Mouse (Mus musculus): ENCODE data around the gene Thsd4. TPM values are rescaled to one million over a fixed set of nuclear protein-coding genes. Genes with fewer than 3 reads are reported as not detected.
"Not testable (repeated sequence)": the region's sequence is repeated elsewhere in the genome, so short reads cannot be mapped to it uniquely, and the experiment has no call there.

Thsd4 gene
- polyA plus RNA-seq, 1 experiment from 2014 or later, result 13.6 TPM

DNA sequence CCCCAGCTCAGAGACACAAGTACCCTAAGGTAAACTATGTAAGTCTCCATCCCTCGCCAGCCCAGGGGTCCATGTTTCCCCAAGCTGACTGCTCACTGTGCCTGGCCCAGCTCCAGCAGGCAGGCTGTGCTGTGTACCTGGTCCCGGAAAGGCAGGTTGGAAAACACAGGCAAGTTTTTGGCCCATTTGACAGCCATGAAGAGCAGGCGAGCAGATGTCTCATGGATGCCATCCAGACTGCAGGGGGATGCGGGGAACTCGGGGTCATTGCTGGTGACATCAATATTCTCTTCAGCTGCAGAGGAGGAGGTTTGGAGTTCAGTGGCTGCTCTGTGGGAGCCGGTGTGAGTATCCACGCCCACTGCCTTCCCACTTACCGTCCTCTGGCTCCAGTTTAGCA lies 573.6 kb downstream of the Thsd4 start:
- WGBS, result 74% methylated on average over 8 of the region's 8 CpGs
- no peak for ATAC-seq (ENCODE audit: insufficient number of reproducible peaks, insufficient read depth, low FRiP score, low TSS enrichment, low read depth)
- no peak overlapping the region for H3K9ac ChIP-seq

DNA sequence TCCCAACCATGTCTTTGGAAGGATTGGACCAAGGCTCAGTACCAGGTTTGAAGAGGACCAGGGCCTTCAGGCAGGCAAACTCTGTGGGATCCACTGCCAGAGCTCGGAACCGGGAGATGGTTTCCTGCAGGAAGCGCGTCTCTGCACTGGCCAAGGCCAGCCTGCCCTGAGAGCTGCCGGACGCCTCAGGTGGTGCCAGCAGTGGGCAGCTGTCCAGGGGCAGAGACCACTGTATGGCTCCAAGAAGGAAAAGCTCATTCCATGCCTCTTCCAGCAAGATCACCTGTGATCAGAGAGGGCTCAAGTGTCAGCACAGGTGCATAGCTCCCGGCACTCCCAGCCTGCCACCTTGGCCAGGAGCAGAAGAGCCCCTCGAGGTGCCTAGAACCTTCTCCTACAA lies 574.6 kb downstream of the Thsd4 start:
- Histone ChIP-seq H3K4me3 (no peak overlapping the region), H3K4me2 (no peak overlapping the region), H3K9me3 (no peaks in the 10 kb centered on the region), H3K27ac (no peak overlapping the region), H3K4me1 (peaks cover 2% of the 10 kb centered on the region; the same call in 1 of the 2 replicates), H3K27me3 (no peaks in the 10 kb centered on the region), H3K9ac (no peak overlapping the region), H3K36me3 (no peaks in the 10 kb centered on the region)
- 89% methylated on average over 8 of the region's 8 CpGs for WGBS
- ATAC-seq (ENCODE audit: insufficient number of reproducible peaks, insufficient read depth, low FRiP score, low TSS enrichment, low read depth), result no peak

More for the DNA sequence above, 573.6 kb downstream of the Thsd4 start:
- no peaks in the 10 kb centered on the region for H3K36me3 ChIP-seq
- no peak overlapping the region for H3K4me3 ChIP-seq
- H3K27ac ChIP-seq, result no peak overlapping the region
- no peaks in the 10 kb centered on the region for H3K27me3 ChIP-seq
- H3K4me1 ChIP-seq, result peaks cover 2% of the 10 kb centered on the region; the same call in 1 of the 2 replicates
- H3K4me2 ChIP-seq, result no peak overlapping the region
- no peaks in the 10 kb centered on the region for H3K9me3 ChIP-seq

DNA sequence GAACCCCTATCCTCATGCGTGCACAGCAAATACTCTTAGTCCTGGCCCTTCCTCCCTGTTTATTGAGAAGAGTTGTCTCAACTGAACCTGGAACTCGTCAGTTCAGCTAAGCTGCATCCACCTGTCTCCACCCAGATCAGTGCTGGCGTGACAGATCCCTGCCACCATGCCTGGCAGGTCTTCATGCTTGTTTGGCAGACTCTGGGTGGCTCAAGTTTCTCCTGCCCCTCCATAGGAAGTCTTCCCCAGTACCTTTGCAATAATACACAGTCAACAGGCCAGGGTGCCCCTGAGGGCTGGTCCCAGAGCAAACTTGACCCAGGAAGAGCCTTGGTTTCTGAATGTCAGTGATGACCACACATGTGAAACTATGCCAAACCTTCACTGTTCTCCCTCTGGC lies 576.6 kb downstream of the Thsd4 start:
- Histone ChIP-seq H3K4me3 (no peak overlapping the region), H3K4me1 (peaks cover 2% of the 10 kb centered on the region; the same call in 1 of the 2 replicates), H3K4me2 (no peak overlapping the region), H3K36me3 (no peaks in the 10 kb centered on the region), H3K27me3 (no peaks in the 10 kb centered on the region), H3K27ac (no peak overlapping the region), H3K9me3 (no peaks in the 10 kb centered on the region), H3K9ac (no peak overlapping the region)
- WGBS, result 59% methylated on average over 3 of the region's 3 CpGs
- ATAC-seq (ENCODE audit: insufficient number of reproducible peaks, insufficient read depth, low FRiP score, low TSS enrichment, low read depth), result no peak

DNA sequence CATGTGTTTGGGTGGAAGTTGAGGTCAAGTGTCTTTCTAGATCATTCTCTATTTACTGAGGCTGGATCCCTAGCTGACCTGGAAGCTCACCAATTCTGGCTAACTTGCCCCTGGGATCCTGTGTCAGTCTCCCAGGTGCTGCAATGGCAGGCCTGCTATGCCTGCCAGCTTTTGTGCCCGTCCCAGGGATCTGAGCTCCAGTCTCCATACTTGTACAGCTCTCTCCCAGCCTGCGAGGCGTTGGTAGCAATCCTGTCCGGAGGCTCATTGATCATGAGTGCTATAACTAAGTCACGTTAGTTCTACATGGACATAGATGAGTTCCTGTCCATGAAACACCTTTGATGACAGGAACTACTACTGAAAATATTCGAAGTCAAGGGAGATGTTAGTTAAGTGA lies 578.0 kb downstream of the Thsd4 start:
- no peak overlapping the region for H3K9ac ChIP-seq
- H3K4me1 ChIP-seq, result peaks cover 2% of the 10 kb centered on the region; the same call in 1 of the 2 replicates
- H3K4me2 ChIP-seq, result no peak overlapping the region
- ATAC-seq (ENCODE audit: insufficient number of reproducible peaks, insufficient read depth, low FRiP score, low TSS enrichment, low read depth), result no peak
- WGBS, result 86% methylated on average over 6 of the region's 6 CpGs
- no peak overlapping the region for H3K27ac ChIP-seq
- no peaks in the 10 kb centered on the region for H3K9me3 ChIP-seq
- no peaks in the 10 kb centered on the region for H3K27me3 ChIP-seq
- no peaks in the 10 kb centered on the region for H3K36me3 ChIP-seq
- no peak overlapping the region for H3K4me3 ChIP-seq

DNA sequence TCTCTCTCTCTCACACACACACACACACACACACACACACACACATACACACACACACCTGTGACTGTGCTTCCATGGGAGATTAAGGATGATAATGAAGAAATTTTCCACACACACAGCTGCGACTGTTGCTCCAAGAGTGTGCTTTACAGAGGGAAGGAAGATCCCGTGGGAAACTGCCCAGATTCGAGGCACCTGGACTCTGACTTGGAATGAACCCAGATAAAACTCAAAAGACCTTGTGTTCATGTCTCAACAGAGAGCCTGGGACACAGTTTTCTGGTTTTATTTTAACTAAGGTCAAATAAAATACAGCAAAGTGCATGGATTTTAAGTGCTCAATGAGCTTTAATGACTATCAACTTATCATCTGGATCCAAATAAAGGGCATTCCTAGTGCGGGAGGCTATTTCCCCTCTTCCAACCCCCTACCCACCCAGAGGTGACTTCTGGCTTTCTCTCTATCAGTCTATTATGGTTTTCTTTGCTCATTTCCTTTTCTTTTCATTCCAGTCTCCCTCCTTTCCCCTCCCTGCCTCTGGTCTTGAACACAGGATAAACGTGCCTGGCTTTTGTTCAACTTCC lies 579.3 kb downstream of the Thsd4 start:
- Histone ChIP-seq H3K27me3 (no peaks in the 10 kb centered on the region), H3K4me1 (peaks cover 2% of the 10 kb centered on the region; the same call in 1 of the 2 replicates), H3K9ac (no peak overlapping the region), H3K4me2 (no peak overlapping the region), H3K36me3 (no peaks in the 10 kb centered on the region), H3K9me3 (no peaks in the 10 kb centered on the region), H3K27ac (no peak overlapping the region), H3K4me3 (no peak overlapping the region)
- WGBS, result 52% methylated on average over 5 of the region's 5 CpGs
- ATAC-seq (ENCODE audit: insufficient number of reproducible peaks, insufficient read depth, low FRiP score, low TSS enrichment, low read depth), result no peak

DNA sequence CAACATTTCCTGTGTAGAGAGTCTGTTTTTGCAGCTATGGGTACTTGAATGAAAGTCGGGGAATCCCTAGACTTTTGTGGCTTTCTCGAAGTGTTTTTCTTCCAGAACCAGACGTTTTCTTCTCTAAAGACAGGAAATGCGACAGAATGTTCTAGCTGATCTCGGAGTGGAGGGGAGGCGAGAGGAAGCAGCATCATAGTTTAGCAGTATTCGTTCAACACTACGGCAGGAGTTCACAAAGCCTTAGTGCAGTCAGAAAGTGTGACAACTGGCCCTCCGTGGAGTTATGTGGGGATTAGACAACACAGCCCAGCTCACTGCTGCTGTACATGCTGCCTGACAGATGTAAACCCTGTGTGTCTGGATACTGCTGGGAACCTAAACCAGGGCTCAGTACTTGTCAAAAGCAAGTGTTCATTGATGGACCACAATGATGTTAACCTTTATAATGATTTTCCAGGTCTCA lies 579.9 kb downstream of the Thsd4 start:
- no peaks in the 10 kb centered on the region for H3K27me3 ChIP-seq
- H3K4me2 ChIP-seq, result no peak overlapping the region
- peaks cover 2% of the 10 kb centered on the region; the same call in 1 of the 2 replicates for H3K4me1 ChIP-seq
- ATAC-seq (ENCODE audit: insufficient number of reproducible peaks, insufficient read depth, low FRiP score, low TSS enrichment, low read depth), result no peak
- no peak overlapping the region for H3K9ac ChIP-seq
- H3K4me3 ChIP-seq, result no peak overlapping the region
- 55% methylated on average over 9 of the region's 9 CpGs for WGBS
- no peaks in the 10 kb centered on the region for H3K9me3 ChIP-seq
- no peaks in the 10 kb centered on the region for H3K36me3 ChIP-seq
- no peak overlapping the region for H3K27ac ChIP-seq

DNA sequence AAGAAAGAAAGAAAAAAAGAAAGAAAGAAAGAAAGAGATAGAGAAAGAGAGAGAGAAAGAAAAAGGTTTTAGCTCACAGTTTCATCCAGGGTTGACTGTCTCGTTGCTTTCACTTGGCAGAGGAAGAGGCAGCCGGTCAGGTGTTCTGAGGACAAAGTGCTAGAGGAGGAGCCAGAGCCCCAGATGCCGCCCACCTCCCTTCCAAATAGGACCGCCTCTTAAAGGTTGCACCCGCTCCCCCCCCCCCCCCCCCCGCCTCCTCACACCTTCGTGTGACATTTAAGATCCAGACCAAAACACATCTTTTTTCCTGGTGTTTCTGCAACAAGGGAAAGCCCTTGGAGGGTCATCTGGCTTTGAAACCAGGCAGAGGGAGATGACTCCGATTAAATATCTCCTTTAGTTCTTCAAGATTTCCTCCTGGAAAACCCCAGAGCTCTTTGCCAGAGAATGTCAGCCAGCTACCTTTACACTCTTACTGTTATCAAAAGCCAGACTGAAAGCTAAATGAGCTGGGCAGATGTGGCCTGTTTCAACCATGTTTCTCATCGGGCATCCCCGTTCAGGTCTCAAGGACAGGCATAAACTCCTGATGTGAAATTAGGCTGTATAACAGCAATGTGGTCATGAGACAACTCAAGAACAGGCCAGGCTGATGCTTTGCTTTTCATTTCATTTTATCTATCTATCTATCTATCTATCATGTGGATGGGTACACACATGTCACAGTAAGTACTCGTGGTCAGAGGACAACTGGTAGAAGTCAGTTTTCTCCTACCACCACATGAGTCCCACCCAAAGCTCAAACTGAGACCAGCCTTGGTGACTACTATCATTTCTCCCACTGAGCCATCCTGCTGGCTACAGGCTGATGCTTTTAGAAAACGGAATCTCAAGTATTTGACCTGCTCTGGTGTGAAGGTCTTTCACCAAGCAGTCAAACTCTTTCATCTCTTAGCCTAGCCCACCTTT lies 580.6 kb downstream of the Thsd4 start:
- Histone ChIP-seq H3K9ac (no peak overlapping the region), H3K36me3 (no peaks in the 10 kb centered on the region), H3K27ac (no peak overlapping the region), H3K9me3 (no peaks in the 10 kb centered on the region), H3K4me3 (no peak overlapping the region), H3K4me1 (peaks cover 2% of the 10 kb centered on the region; the same call in 1 of the 2 replicates), H3K27me3 (no peaks in the 10 kb centered on the region), H3K4me2 (no peak overlapping the region)
- WGBS, result 75% methylated on average over 9 of the region's 12 CpGs
- ATAC-seq (ENCODE audit: insufficient number of reproducible peaks, insufficient read depth, low FRiP score, low TSS enrichment, low read depth), result no peak

DNA sequence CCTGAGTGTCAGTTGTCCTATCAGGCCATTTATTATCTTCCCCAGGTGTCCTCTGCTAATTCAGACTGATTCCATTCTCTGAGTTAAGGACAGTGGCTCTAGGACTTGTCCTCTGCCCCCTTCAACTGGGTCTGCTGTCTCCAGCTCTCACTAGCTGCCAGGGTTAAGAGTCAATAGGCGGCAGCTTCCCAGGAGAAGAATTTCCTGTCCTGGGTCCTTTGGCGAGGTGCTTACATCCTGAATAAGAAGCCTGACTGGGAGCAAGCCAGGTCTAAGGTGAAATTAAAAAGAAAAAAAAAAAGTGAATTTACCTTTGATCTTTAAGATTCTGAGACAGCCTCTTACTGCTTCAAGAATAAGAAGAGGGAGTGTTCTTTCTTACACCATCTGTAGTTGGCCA lies 582.2 kb downstream of the Thsd4 start:
- Histone ChIP-seq H3K27me3 (no peaks in the 10 kb centered on the region), H3K4me3 (no peak overlapping the region), H3K9me3 (no peaks in the 10 kb centered on the region), H3K36me3 (no peaks in the 10 kb centered on the region), H3K4me2 (no peak overlapping the region), H3K4me1 (peaks cover 2% of the 10 kb centered on the region; the same call in 1 of the 2 replicates), H3K27ac (no peak overlapping the region), H3K9ac (no peak overlapping the region)
- 64% methylated on average over 2 of the region's 2 CpGs for WGBS
- no peak for ATAC-seq (ENCODE audit: insufficient number of reproducible peaks, insufficient read depth, low FRiP score, low TSS enrichment, low read depth)

DNA sequence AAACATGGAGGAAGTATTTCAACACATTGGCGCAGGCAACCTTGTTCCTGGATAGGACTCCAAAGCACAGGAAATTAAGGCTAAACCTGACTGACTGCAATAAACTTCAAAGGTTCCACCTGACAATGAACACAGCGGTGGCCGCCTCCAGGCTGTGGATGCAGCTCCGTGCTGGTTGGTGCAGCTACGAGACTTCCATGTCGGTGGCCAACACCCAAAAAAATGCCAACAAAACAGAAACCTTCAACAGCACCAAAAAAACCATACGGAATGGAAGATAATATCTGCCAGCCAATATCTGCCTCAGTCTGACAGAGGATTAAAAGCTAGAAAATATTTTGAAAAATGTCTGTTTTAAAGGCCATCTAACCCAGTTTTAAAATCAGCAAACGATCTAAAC lies 583.3 kb downstream of the Thsd4 start:
- Histone ChIP-seq H3K36me3 (no peaks in the 10 kb centered on the region), H3K4me2 (no peak overlapping the region), H3K27me3 (no peaks in the 10 kb centered on the region), H3K4me3 (no peak overlapping the region), H3K27ac (no peak overlapping the region), H3K9me3 (no peaks in the 10 kb centered on the region), H3K9ac (no peak overlapping the region), H3K4me1 (no peaks in the 10 kb centered on the region)
- ATAC-seq (ENCODE audit: insufficient number of reproducible peaks, insufficient read depth, low FRiP score, low TSS enrichment, low read depth), result no peak
- 80% methylated on average over 8 of the region's 8 CpGs for WGBS

DNA sequence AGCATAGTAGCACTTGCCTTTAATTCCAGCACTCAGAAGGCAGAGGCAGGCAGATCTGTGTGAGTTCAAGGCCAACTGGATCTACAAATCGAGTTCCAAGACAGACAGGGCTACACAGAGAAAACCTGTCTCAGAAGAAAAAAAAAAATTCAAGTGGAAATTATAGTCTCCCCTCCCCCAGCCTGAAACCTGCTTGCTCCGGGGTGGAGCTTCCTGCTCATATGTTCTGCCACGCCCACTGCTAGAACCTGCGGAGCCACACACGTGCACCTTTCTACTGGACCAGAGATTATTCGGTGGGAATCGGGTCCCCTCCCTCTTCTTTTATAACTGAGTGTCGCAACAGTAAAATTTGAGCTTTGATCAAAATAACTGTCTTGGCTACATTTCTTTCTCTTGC lies 586.0 kb downstream of the Thsd4 start:
- H3K9me3 ChIP-seq; H3K4me2 ChIP-seq; H3K27me3 ChIP-seq; ATAC-seq (ENCODE audit: insufficient number of reproducible peaks, insufficient read depth, low FRiP score, low TSS enrichment, low read depth); H3K4me1 ChIP-seq; H3K27ac ChIP-seq; H3K36me3 ChIP-seq; H3K9ac ChIP-seq; H3K4me3 ChIP-seq: not testable (repeated sequence)
- WGBS, result 79% methylated on average over 8 of the region's 8 CpGs

DNA sequence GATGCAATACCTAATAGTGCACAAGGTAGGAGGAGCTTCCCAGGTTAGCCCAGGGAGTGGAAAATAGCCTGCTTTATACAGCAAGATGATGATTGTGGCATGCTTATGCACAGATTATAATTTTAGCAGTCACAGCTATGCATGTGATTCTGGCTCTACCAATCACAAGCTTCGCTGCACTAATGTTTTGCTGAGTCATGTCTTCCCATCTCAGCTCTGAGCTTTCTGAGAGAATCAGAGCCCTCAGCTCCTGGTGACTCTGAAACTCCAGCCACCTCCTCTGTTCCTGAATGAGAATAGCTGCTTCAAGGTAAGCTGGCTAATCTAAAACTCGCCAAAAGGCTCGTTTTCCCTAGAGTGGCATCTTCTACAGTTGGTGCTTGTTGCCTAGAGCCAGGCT lies 591.6 kb downstream of the Thsd4 start:
- no peak for ATAC-seq (ENCODE audit: insufficient number of reproducible peaks, insufficient read depth, low FRiP score, low TSS enrichment, low read depth)
- Histone ChIP-seq H3K4me3 (no peak overlapping the region), H3K36me3 (peaks cover 14% of the 10 kb centered on the region; the same call in 1 of the 2 replicates), H3K27ac (no peak overlapping the region), H3K27me3 (no peaks in the 10 kb centered on the region), H3K4me2 (no peak overlapping the region), H3K9me3 (no peaks in the 10 kb centered on the region), H3K9ac (no peak overlapping the region), H3K4me1 (no peaks in the 10 kb centered on the region)
- whole genome bisulfite sequencing, result 79% methylated on average over 3 of the region's 3 CpGs
